Mouse (Mus musculus) adrenal gland, adult 8-10 months (tissue): ENCODE data around the gene Fitm2. TPM values are rescaled to one million over a fixed set of nuclear protein-coding genes. Genes with fewer than 3 reads are reported as not detected.
A peak's percentile ranks its signal among the peaks of the same experiment; 100 is the strongest.

Source experiments
- DNase-seq: peaks from one replicate; pipeline ENCODE4 v3.0.0; 2022
- total RNA-seq, 4 experiments: library from RNA; stranded (reverse); gene quantifications; 2 replicates each; pipeline ENCODE4 v1.2.4; 2022

The Fitm2 gene
- total RNA-seq, 4 experiments from 2014 or later = 81.0 to 128 (median 92.8) TPM

GRCm38 (mm10) chr2:163420366-163420886, 52.0 kb downstream of the Fitm2 start:
- DNase-seq = no peak

GRCm38 (mm10) chr2:163419346-163420045, 52.9 kb downstream of the Fitm2 start:
- peak; percentile 99 for DNase-seq

DNA sequence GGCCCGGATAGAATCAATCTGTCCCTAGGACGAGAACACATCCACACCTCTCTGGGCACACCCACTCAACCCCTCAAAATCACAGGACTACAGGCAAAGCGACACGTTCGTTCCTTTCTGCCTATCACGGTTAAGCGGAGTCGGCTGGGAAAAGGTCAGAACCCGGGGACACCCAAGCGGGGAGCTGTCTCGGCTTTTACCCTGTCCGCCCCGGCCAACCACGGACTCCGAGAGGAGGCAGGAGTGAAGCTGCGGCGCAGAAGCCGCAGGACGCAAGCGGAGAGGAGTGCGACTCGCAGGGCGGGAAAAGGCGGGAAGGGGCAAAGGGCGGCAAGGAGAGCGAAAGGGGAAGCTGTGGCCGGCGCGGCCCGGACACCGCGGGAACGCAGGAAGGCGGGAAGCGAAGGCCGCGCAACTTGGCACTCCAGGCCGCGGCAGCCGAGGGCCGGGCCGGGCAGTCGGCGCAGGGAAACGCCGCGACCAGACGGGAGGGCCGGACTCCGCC, 53.5 kb downstream of the Fitm2 start:
- peak; percentile 35 for DNase-seq

DNA sequence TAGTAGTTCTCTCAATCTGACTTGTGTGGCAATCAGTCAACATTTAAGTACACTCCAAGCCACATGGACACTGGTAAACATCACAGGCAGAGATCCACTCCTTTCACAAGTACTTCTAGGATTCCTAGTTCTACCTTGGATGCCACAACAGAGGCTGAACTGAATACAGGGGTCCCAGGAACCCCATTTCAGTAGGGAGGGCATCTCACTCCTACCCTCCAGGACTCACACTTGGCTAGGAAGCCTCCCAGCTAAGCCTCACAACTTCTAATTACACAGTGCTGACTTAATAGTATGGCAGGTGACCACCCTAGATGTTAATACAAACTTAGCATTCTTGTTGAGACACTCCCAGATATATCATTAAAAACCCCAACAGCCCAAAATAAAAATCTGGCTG, 54.6 kb downstream of the Fitm2 start:
- no peak for DNase-seq

GRCm38 (mm10) chr2:163417026-163417425, 55.4 kb downstream of the Fitm2 start:
- no peak for DNase-seq

Other genes starting within 250 kb of the Fitm2 start
- gene Jph2, start 74.6 kb downstream of the Fitm2 start, total RNA-seq = 1 to 10 TPM; 3.7 to 7.1 (median 5.7) TPM
- 10 to 100 TPM; 33.2 to 39.2 (median 38.5) TPM for gene Oser1, start 47.9 kb downstream of the Fitm2 start, total RNA-seq
- gene Gdap1l1, start 34.2 kb downstream of the Fitm2 start, total RNA-seq = 1 to 10 TPM; 4.7 to 5.8 (median 4.8) TPM
- gene R3hdml, start 19.7 kb upstream of the Fitm2 start, total RNA-seq = not detected
- under 1 TPM in 2 of 4 experiments, not detected in 2; 0.06 to 0.16 TPM for gene Hnf4a, start 34.2 kb upstream of the Fitm2 start, total RNA-seq
- 10 to 100 TPM; 26.8 to 38.6 (median 31.5) TPM for gene Ttpal, start 129.7 kb upstream of the Fitm2 start, total RNA-seq
- gene Serinc3, start 172.5 kb upstream of the Fitm2 start, total RNA-seq = 100 to 1,000 TPM; 566 to 814 (median 738) TPM
- 10 to 100 TPM; 37.6 to 60.4 (median 57.4) TPM for gene Pkig, start 185.8 kb upstream of the Fitm2 start, total RNA-seq